Mouse (Mus musculus) large intestine, adult 2 months (tissue): Measurements from ENCODE around the gene Nfatc2. TPM values are rescaled to one million over a fixed set of nuclear protein-coding genes. Genes with fewer than 3 reads are reported as not detected.

Experiments
- polyA plus RNA-seq: library from polyadenylated mRNA; depleted of rRNA; stranded (reverse); fragments of >200 nt; gene quantifications from 2 replicates; pipeline ENCODE4 v1.2.3, GENCODE M21; 2012; rRNA removed

Gene Nfatc2
- polyA plus RNA-seq, 1 experiment: 2.1 TPM

Other genes with a start within 250 kb of the Nfatc2 start
- 148 and 170 TPM in 2 replicates for gene Atp9a, start 140.8 kb upstream of the Nfatc2 start, polyA plus RNA-seq
- gene Sall4, start 166.3 kb upstream of the Nfatc2 start, polyA plus RNA-seq: 0.02 and 0.03 TPM in 2 replicates